ENCODE assay signal across 8 mouse cellular contexts in genomic region chr7:4619979-4620378, GRCm38 (mm10). TPM values are rescaled to one million over a fixed set of nuclear protein-coding genes. Genes with fewer than 3 reads are reported as not detected.
DNase-seq lines count a peak whose midpoint lies in the region; ATAC-seq and TF ChIP-seq lines count a peak whose summit lies in the region.

No protein-coding gene starts in this region.

- intact Hi-C loops in heart, postnatal 10 days (cut with DNase I) = loop anchor here (5.0 kb wide), 1 partner anchor 63 kb away; no protein-coding TSS in a partner anchor

- DNase-seq in heart, postnatal 10 days = peak; percentile 51 to 64
- no peak for DNase-seq in heart, embryonic 10.5 days (ENCODE audit: low spot score)
- DNase-seq in B cell, adult 2 months = peak; percentile 51 to 57
- peak; percentile 66 for DNase-seq in c-Kit-positive CD71-positive TER-119-positive erythroid progenitor cells, embryonic 14.5 days (ENCODE audit: low spot score)
- peak; percentile 72 for DNase-seq in limb, embryonic 14.5 days (ENCODE audit: low spot score)
- DNase-seq in yolk sac, embryonic 10.5 days (ENCODE audit: low spot score) = peak; percentile 53
- DNase-seq in right cerebral cortex, adult 2 months (ENCODE audit: low spot score in 2 of 2) = no peak
- no peak for DNase-seq in layer of hippocampus, postnatal 36 days

- H3K36me3 ChIP-seq in heart, embryonic 10.5 days = no peaks in the 10 kb centered on the region
- H3K36me3 ChIP-seq in limb, embryonic 14.5 days (ENCODE audit: control insufficient read depth, insufficient read depth, low read length) = no peaks in the 10 kb centered on the region

- H3K27me3 ChIP-seq in heart, embryonic 10.5 days (ENCODE audit: insufficient read depth, poor library complexity, severe bottlenecking) = no peaks in the 10 kb centered on the region
- no peaks in the 10 kb centered on the region for H3K27me3 ChIP-seq in limb, embryonic 14.5 days (ENCODE audit: control insufficient read depth, insufficient read depth, low read length)

- no peak overlapping the region for H3K4me3 ChIP-seq in heart, embryonic 10.5 days
- no peak overlapping the region for H3K4me3 ChIP-seq in limb, embryonic 14.5 days (replicated peaks; ENCODE audit: low read length)

- H3K27ac ChIP-seq in heart, embryonic 10.5 days = no peak overlapping the region
- no peak overlapping the region for H3K27ac ChIP-seq in limb, embryonic 14.5 days (replicated peaks; ENCODE audit: low read depth, low read length)

- H3K4me1 ChIP-seq in heart, embryonic 10.5 days = no peaks in the 10 kb centered on the region
- no peaks in the 10 kb centered on the region for H3K4me1 ChIP-seq in limb, embryonic 14.5 days (ENCODE audit: control insufficient read depth, insufficient read depth, low read length)

- H3K9ac ChIP-seq in limb, embryonic 14.5 days (ENCODE audit: low read depth, low read length, severe bottlenecking) = no peak overlapping the region

- H3K4me2 ChIP-seq in limb, embryonic 14.5 days (replicated peaks; ENCODE audit: low read depth, low read length, severe bottlenecking) = no peak overlapping the region

- no peaks in the 10 kb centered on the region for H3K9me3 ChIP-seq in heart, embryonic 10.5 days
- no peaks in the 10 kb centered on the region for H3K9me3 ChIP-seq in limb, embryonic 14.5 days (ENCODE audit: control insufficient read depth, low read length)

- WGBS in heart, embryonic 10.5 days = 35% methylated on average over 1 of the region's 1 CpGs
- 41% methylated on average over 1 of the region's 1 CpGs for WGBS in limb, embryonic 14.5 days

- ATAC-seq in limb, embryonic 14.5 days (ENCODE audit: low FRiP score, low read depth) = no peak

- TF ChIP-seq POLR2A in limb, embryonic 14.5 days (IDR thresholded peaks at IDR 0.05; ENCODE audit: borderline replicate concordance, extremely low read depth, insufficient read depth, insufficient read length) = no peak

RNA-seq across cellular contexts. Expression of gene Tmem86b, which starts 11.2 kb away (rescaled TPM):
- total RNA-seq in heart, postnatal 10 days (2021) = 1 to 10 TPM; 6.2 to 6.6 TPM
- 2.8 and 4.4 TPM in 2 replicates for polyA plus RNA-seq in heart, embryonic 10.5 days (2016; fragmentation: Nextera tagmentation; extraction: Ambion mirVana)
- polyA plus RNA-seq in limb, embryonic 14.5 days (2012; rRNA removed) = 17.2 and 23.1 TPM in 2 replicates
- polyA plus RNA-seq in limb, embryonic 14.5 days (2014; fragmentation: Nextera tagmentation; extraction: Ambion mirVana) = 1.4 and 2.3 TPM in 2 replicates
- total RNA-seq in layer of hippocampus, postnatal 36 days (2021) = 10 to 100 TPM; 14.4 to 21.5 TPM

RNA-seq across cellular contexts. Expression of gene Ptprh, which starts 16.1 kb away (rescaled TPM):
- total RNA-seq in heart, postnatal 10 days (2021) = not detected
- not detected in 2 replicates for polyA plus RNA-seq in heart, embryonic 10.5 days (2016; fragmentation: Nextera tagmentation; extraction: Ambion mirVana)
- polyA plus RNA-seq in limb, embryonic 14.5 days (2012; rRNA removed) = 0.03 and 0.26 TPM in 2 replicates
- not detected in 2 replicates for polyA plus RNA-seq in limb, embryonic 14.5 days (2014; fragmentation: Nextera tagmentation; extraction: Ambion mirVana)
- total RNA-seq in layer of hippocampus, postnatal 36 days (2021) = under 1 TPM; 0.28 to 0.40 TPM

RNA-seq across cellular contexts. Expression of gene Ppp6r1, which starts 38.8 kb away (rescaled TPM):
- 10 to 100 TPM; 77.3 to 80.7 TPM for total RNA-seq in heart, postnatal 10 days (2021)
- polyA plus RNA-seq in heart, embryonic 10.5 days (2016; fragmentation: Nextera tagmentation; extraction: Ambion mirVana) = 8.7 and 16.0 TPM in 2 replicates
- polyA plus RNA-seq in limb, embryonic 14.5 days (2012; rRNA removed) = 86.9 and 112 TPM in 2 replicates
- polyA plus RNA-seq in limb, embryonic 14.5 days (2014; fragmentation: Nextera tagmentation; extraction: Ambion mirVana) = 7.9 and 8.7 TPM in 2 replicates
- 100 to 1,000 TPM; 134 to 136 TPM for total RNA-seq in layer of hippocampus, postnatal 36 days (2021)

Comparison
In these comparisons a context has a peak if more than half of its experiments do, and no peak if none do; other contexts are left out.
1. DNase-seq: peak in heart, postnatal 10 days (2 of 2), B cell, adult 2 months (2 of 2), c-Kit-positive CD71-positive TER-119-positive erythroid progenitor cells, embryonic 14.5 days (single experiment), limb, embryonic 14.5 days (single experiment) and yolk sac, embryonic 10.5 days (single experiment); none in heart, embryonic 10.5 days (single experiment), right cerebral cortex, adult 2 months (0 of 2) and layer of hippocampus, postnatal 36 days (0 of 2).